Mouse (Mus musculus) heart, adult 2 months (tissue): ENCODE measurements around the gene Glis1. TPM values are rescaled to one million over a fixed set of nuclear protein-coding genes. Genes with fewer than 3 reads are reported as not detected.

Experiments
- DNase-seq, 2 experiments: peaks; one replicate each; pipeline ENCODE4 v3.0.0; 2021
- H3K27ac ChIP-seq: fragments of 200-600 bp; 2 replicates; pipeline ENCODE4 v1.8.1; 2022
- H3K27me3 ChIP-seq: fragments of 200-500 bp; 2 replicates; pipeline ENCODE4 v1.6.1; 2012; ENCODE audit warnings: mild to moderate bottlenecking, low read length, inconsistent platforms, mixed read lengths; ENCODE audit not compliant: control insufficient read depth, insufficient read depth
- H3K36me3 ChIP-seq: fragments of 200-500 bp; 2 replicates; pipeline ENCODE4 v1.6.1; 2012; ENCODE audit warnings: low read length, inconsistent platforms; ENCODE audit not compliant: control insufficient read depth, insufficient read depth
- H3K4me1 ChIP-seq: fragments of 200-500 bp; 2 replicates; pipeline ENCODE4 v1.6.1; 2011; ENCODE audit warnings: low read length; ENCODE audit not compliant: control insufficient read depth, insufficient read depth
- H3K4me3 ChIP-seq: fragments of 200-600 bp; 2 replicates; pipeline ENCODE4 v1.8.1; 2022
- H3K79me2 ChIP-seq: fragments of 200-500 bp; replicated peaks from 2 replicates; pipeline ENCODE4 v1.6.1; 2012; ENCODE audit warnings: mild to moderate bottlenecking, inconsistent platforms, low read length, moderate library complexity, mixed read lengths; ENCODE audit not compliant: control insufficient read depth, insufficient read depth
- H3K9ac ChIP-seq: fragments of 200-500 bp; 2 replicates; pipeline ENCODE4 v1.6.1; 2012; ENCODE audit warnings: low read depth, mild to moderate bottlenecking, control low read depth, inconsistent platforms, low read length, mixed read lengths
- CTCF ChIP-seq: fragments of 200-600 bp; IDR thresholded peaks from 2 replicates; pipeline ENCODE4 v1.8.1; 2022; ENCODE audit warnings: antibody characterized with exemption, mild to moderate bottlenecking, moderate library complexity
- EP300 ChIP-seq: fragments of 200-500 bp; IDR thresholded peaks from 2 replicates; pipeline ENCODE4 v1.6.1; 2011; ENCODE audit warnings: low read depth, low read length, control low read depth; ENCODE audit not compliant: insufficient read depth
- POLR2A ChIP-seq: fragments of 200-500 bp; IDR thresholded peaks from 2 replicates; pipeline ENCODE4 v1.6.1; 2011; ENCODE audit warnings: mild to moderate bottlenecking, low read depth, low read length, control low read depth; ENCODE audit not compliant: insufficient read depth
- WGBS: fragments of 180-500 bp; shearing (Covaris S2); methylation state at CpG from one replicate; pipeline ENCODE4 v1.1.7; 2018; 5-methylcytosine and 5-hydroxymethylcytosine counted together
- intact Hi-C: fragments of 180-260 bp; cut with DNase I; formaldehyde crosslinking; loops from one replicate; pipeline ENCODE4 v1.15.1; 2025
- polyA plus RNA-seq: library from polyadenylated mRNA; depleted of rRNA; stranded (reverse); fragments of >200 nt; gene quantifications from 2 replicates; pipeline ENCODE4 v1.2.3, GENCODE M21; 2012
- total RNA-seq, 2 experiments: library from RNA; stranded (reverse); gene quantifications; 2 replicates each; pipeline ENCODE4 v1.2.3; 2021

Gene Glis1
- total and polyA plus RNA-seq, 3 experiments: 0.29 to 0.52 (median 0.30) TPM

- TF ChIP-seq CTCF: no peak
- no peak for TF ChIP-seq POLR2A
- TF ChIP-seq EP300: no peak
- Histone ChIP-seq H3K27me3 (no peaks in the 10 kb centered on the region), H3K36me3 (no peaks in the 10 kb centered on the region), H3K9ac (no peak overlapping the region), H3K79me2 (no peaks in the 10 kb centered on the region), H3K4me3 (no peak overlapping the region), H3K27ac (no peak overlapping the region), H3K4me1 (no peaks in the 10 kb centered on the region)
- WGBS: 45% methylated on average over 11 of the region's 11 CpGs
- DNase-seq: no peak
- intact Hi-C loops: no loop called here
These were observed 41.9 kb downstream of the Glis1 start for GRCm38 (mm10) chr4:107476266-107476665.

- intact Hi-C loops: no loop called here
- TF ChIP-seq EP300: no peak
- TF ChIP-seq CTCF: no peak
- no peak for TF ChIP-seq POLR2A
- Histone ChIP-seq H3K4me1 (no peaks in the 10 kb centered on the region), H3K27me3 (no peaks in the 10 kb centered on the region), H3K27ac (no peak overlapping the region), H3K36me3 (no peaks in the 10 kb centered on the region), H3K79me2 (no peaks in the 10 kb centered on the region), H3K4me3 (no peak overlapping the region), H3K9ac (no peak overlapping the region)
- WGBS: 64% methylated on average over 5 of the region's 5 CpGs
- no peak for DNase-seq
These were observed 44.6 kb downstream of the Glis1 start for GRCm38 (mm10) chr4:107479015-107479414.

- H3K4me1 ChIP-seq: no peaks in the 10 kb centered on the region
- no peaks in the 10 kb centered on the region for H3K36me3 ChIP-seq
- no peak overlapping the region for H3K4me3 ChIP-seq
- no peak overlapping the region for H3K9ac ChIP-seq
- no peak for DNase-seq
- H3K27ac ChIP-seq: no peak overlapping the region
- intact Hi-C loops: no loop called here
- WGBS: 59% methylated on average over 2 of the region's 2 CpGs
- no peaks in the 10 kb centered on the region for H3K27me3 ChIP-seq
- H3K79me2 ChIP-seq: no peaks in the 10 kb centered on the region
- TF ChIP-seq POLR2A: no peak
- TF ChIP-seq CTCF: no peak
- no peak for TF ChIP-seq EP300
These were observed 48.1 kb downstream of the Glis1 start for GRCm38 (mm10) chr4:107482541-107482940.

- Histone ChIP-seq H3K79me2 (no peaks in the 10 kb centered on the region), H3K27ac (no peak overlapping the region), H3K4me3 (no peak overlapping the region), H3K27me3 (no peaks in the 10 kb centered on the region), H3K9ac (no peak overlapping the region), H3K36me3 (no peaks in the 10 kb centered on the region), H3K4me1 (no peaks in the 10 kb centered on the region)
- intact Hi-C loops: no loop called here
- TF ChIP-seq EP300: no peak
- TF ChIP-seq POLR2A: no peak
- TF ChIP-seq CTCF: no peak
- no peak for DNase-seq
- 89% methylated on average over 20 of the region's 20 CpGs for WGBS
These were observed 49.3 kb downstream of the Glis1 start for GRCm38 (mm10) chr4:107483556-107484220.

GRCm38 (mm10) chr4:107484221-107484575 is 49.8 kb downstream of the Glis1 start:
- no peak for DNase-seq
- H3K27ac ChIP-seq: no peak overlapping the region
- no peak overlapping the region for H3K9ac ChIP-seq
- intact Hi-C loops: no loop called here
- no peak overlapping the region for H3K4me3 ChIP-seq
- WGBS: 79% methylated on average over 4 of the region's 4 CpGs
- TF ChIP-seq CTCF (no peak), POLR2A (no peak), EP300 (no peak)
- no peaks in the 10 kb centered on the region for H3K27me3 ChIP-seq
- no peaks in the 10 kb centered on the region for H3K4me1 ChIP-seq
- no peaks in the 10 kb centered on the region for H3K79me2 ChIP-seq
- H3K36me3 ChIP-seq: no peaks in the 10 kb centered on the region

GRCm38 (mm10) chr4:107485903-107486302 is 51.5 kb downstream of the Glis1 start:
- Histone ChIP-seq H3K4me1 (no peaks in the 10 kb centered on the region), H3K79me2 (no peaks in the 10 kb centered on the region), H3K27me3 (no peaks in the 10 kb centered on the region), H3K9ac (no peak overlapping the region), H3K4me3 (no peak overlapping the region), H3K27ac (no peak overlapping the region), H3K36me3 (no peaks in the 10 kb centered on the region)
- peak; percentile 49 for TF ChIP-seq CTCF
- no peak for TF ChIP-seq EP300
- intact Hi-C loops: no loop called here
- 71% methylated on average over 5 of the region's 5 CpGs for WGBS
- DNase-seq: no peak
